Mouse (Mus musculus): ENCODE data around the gene Pik3cg. TPM values are rescaled to one million over a fixed set of nuclear protein-coding genes. Genes with fewer than 3 reads are reported as not detected.

Gene Pik3cg
- polyA plus RNA-seq, 1 experiment from 2014 or later: 3.2 TPM

GRCm38 (mm10) chr12:32223629-32224028 is 15.2 kb upstream of the Pik3cg start:
- no peak overlapping the region for H3K27ac ChIP-seq
- no peaks in the 10 kb centered on the region; the same call in 1 of the 2 replicates for H3K4me1 ChIP-seq (replicated peaks)
- H3K4me2 ChIP-seq: no peak overlapping the region
- 8% methylated on average over 1 of the region's 1 CpGs for WGBS (ENCODE audit: insufficient replicate concordance)
- no peak overlapping the region for H3K4me3 ChIP-seq (replicated peaks)
- DNase-seq: no peak
- H3K36me3 ChIP-seq: no peaks in the 10 kb centered on the region
- no peak for ATAC-seq (ENCODE audit: low read depth)
- no peaks in the 10 kb centered on the region for H3K27me3 ChIP-seq
- H3K9me3 ChIP-seq (replicated peaks): no peaks in the 10 kb centered on the region
- H3K9ac ChIP-seq: no peak overlapping the region

- Histone ChIP-seq H3K9me3 (replicated peaks) (no peaks in the 10 kb centered on the region), H3K9ac (no peak overlapping the region), H3K27me3 (no peaks in the 10 kb centered on the region), H3K36me3 (no peaks in the 10 kb centered on the region), H3K4me2 (no peak overlapping the region), H3K27ac (no peak overlapping the region), H3K4me1 (replicated peaks) (no peaks in the 10 kb centered on the region; the same call in 1 of the 2 replicates), H3K4me3 (replicated peaks) (no peak overlapping the region)
- WGBS (ENCODE audit: insufficient replicate concordance): 72% methylated on average over 7 of the region's 7 CpGs
- DNase-seq: no peak
- ATAC-seq (ENCODE audit: low read depth): no peak
Measured at GRCm38 (mm10) chr12:32222758-32223385, 14.4 kb upstream of the Pik3cg start.

- Histone ChIP-seq H3K36me3 (no peaks in the 10 kb centered on the region), H3K9ac (no peak overlapping the region), H3K4me1 (replicated peaks) (no peaks in the 10 kb centered on the region; the same call in 1 of the 2 replicates), H3K27ac (no peak overlapping the region), H3K27me3 (no peaks in the 10 kb centered on the region), H3K4me2 (no peak overlapping the region), H3K9me3 (replicated peaks) (no peaks in the 10 kb centered on the region), H3K4me3 (replicated peaks) (no peak overlapping the region)
- ATAC-seq (ENCODE audit: low read depth): no peak
- no peak for DNase-seq
- 69% methylated on average over 1 of the region's 1 CpGs for WGBS (ENCODE audit: insufficient replicate concordance)
Measured at GRCm38 (mm10) chr12:32220387-32220786, 11.9 kb upstream of the Pik3cg start.

DNA sequence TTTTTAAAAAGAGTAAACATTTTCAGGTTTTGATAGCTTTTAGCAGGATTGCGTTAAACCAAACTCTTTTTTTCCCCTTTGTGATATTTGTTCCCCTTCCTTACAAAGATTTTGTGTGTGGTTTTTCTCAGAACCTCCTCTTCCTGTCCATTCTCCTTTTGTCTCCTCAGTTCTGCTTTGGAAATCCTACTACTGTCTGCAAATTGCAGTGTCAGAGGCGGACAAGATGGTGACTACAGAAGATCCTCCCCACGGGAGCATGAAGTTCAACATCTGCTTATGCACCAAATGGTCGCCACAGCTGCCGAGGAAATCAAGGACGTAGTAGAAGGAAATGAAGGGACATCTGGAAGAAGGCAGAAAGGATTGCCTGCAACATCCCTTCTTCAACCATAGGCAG is 6.7 kb upstream of the Pik3cg start:
- H3K4me3 ChIP-seq (replicated peaks): no peak overlapping the region
- H3K27ac ChIP-seq: no peak overlapping the region
- no peaks in the 10 kb centered on the region for H3K9me3 ChIP-seq (replicated peaks)
- 31% methylated on average over 6 of the region's 6 CpGs for WGBS (ENCODE audit: insufficient replicate concordance)
- DNase-seq: no peak
- ATAC-seq (ENCODE audit: low read depth): no peak
- H3K4me1 ChIP-seq (replicated peaks): no peaks in the 10 kb centered on the region
- H3K4me2 ChIP-seq: no peak overlapping the region
- H3K9ac ChIP-seq: no peak overlapping the region
- no peaks in the 10 kb centered on the region for H3K27me3 ChIP-seq
- no peaks in the 10 kb centered on the region for H3K36me3 ChIP-seq

- Histone ChIP-seq H3K27ac (no peak overlapping the region), H3K27me3 (no peaks in the 10 kb centered on the region), H3K4me3 (replicated peaks) (no peak overlapping the region), H3K36me3 (no peaks in the 10 kb centered on the region), H3K9ac (no peak overlapping the region), H3K9me3 (replicated peaks) (no peaks in the 10 kb centered on the region), H3K4me2 (no peak overlapping the region), H3K4me1 (replicated peaks) (peaks cover 17% of the 10 kb centered on the region)
- ATAC-seq (ENCODE audit: low read depth) (no peak), DNase-seq (no peak)
- 46% methylated on average over 5 of the region's 5 CpGs for WGBS (ENCODE audit: insufficient replicate concordance)
Measured at GRCm38 (mm10) chr12:32212702-32213101, 4.2 kb upstream of the Pik3cg start.

- DNase-seq (no peak), ATAC-seq (ENCODE audit: low read depth) (no peak)
- H3K9ac ChIP-seq: no peak overlapping the region
- H3K4me1 ChIP-seq (replicated peaks): peaks cover 18% of the 10 kb centered on the region
- H3K36me3 ChIP-seq: no peaks in the 10 kb centered on the region
- WGBS (ENCODE audit: insufficient replicate concordance): 78% methylated on average over 5 of the region's 5 CpGs
- H3K4me3 ChIP-seq (replicated peaks): no peak overlapping the region
- no peaks in the 10 kb centered on the region for H3K9me3 ChIP-seq (replicated peaks)
- no peak overlapping the region for H3K4me2 ChIP-seq
- H3K27me3 ChIP-seq: no peaks in the 10 kb centered on the region
- H3K27ac ChIP-seq: no peak overlapping the region
Measured at GRCm38 (mm10) chr12:32212156-32212555, 3.7 kb upstream of the Pik3cg start.

GRCm38 (mm10) chr12:32211257-32211656 is 2.8 kb upstream of the Pik3cg start:
- H3K27me3 ChIP-seq: no peaks in the 10 kb centered on the region
- H3K27ac ChIP-seq: no peak overlapping the region
- WGBS (ENCODE audit: insufficient replicate concordance): 76% methylated on average over 4 of the region's 4 CpGs
- H3K9ac ChIP-seq: no peak overlapping the region
- ATAC-seq (ENCODE audit: low read depth) (no peak), DNase-seq (no peak)
- H3K4me3 ChIP-seq (replicated peaks): no peak overlapping the region
- no peaks in the 10 kb centered on the region for H3K36me3 ChIP-seq
- no peaks in the 10 kb centered on the region for H3K9me3 ChIP-seq (replicated peaks)
- H3K4me2 ChIP-seq: no peak overlapping the region
- H3K4me1 ChIP-seq (replicated peaks): peaks cover 27% of the 10 kb centered on the region

DNA sequence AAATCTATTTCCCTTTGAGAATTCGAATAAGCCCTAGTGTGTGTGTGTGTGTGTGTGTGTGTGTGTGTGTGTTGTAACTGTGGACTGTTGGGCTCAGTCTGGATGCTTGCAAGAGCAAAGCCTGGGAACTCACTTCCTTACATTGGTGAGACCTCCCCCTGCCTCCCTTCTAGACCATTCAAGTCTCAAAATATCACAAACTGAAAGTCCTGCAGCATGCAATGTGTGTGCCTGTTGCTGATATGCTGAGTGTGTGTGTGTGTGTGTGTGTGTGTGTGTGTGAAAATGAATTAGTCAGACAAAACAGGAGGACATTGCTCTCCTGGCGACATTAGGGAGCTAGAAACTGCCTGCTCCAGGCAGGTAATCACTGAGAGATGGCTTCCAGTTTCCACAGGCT is 492 bp upstream of the Pik3cg start:
- Histone ChIP-seq H3K4me1 (replicated peaks) (peaks cover 28% of the 10 kb centered on the region), H3K9ac (peak overlapping the region; percentile 70), H3K9me3 (replicated peaks) (no peaks in the 10 kb centered on the region), H3K27me3 (no peaks in the 10 kb centered on the region), H3K4me3 (replicated peaks) (peak overlapping the region; percentile 64), H3K36me3 (peaks cover 12% of the 10 kb centered on the region), H3K4me2 (peak overlapping the region; percentile 72), H3K27ac (peak overlapping the region; percentile 69)
- 7% methylated on average over 2 of the region's 2 CpGs for WGBS (ENCODE audit: insufficient replicate concordance)
- ATAC-seq (ENCODE audit: low read depth) (peak; percentile 62), DNase-seq (no peak)

DNA sequence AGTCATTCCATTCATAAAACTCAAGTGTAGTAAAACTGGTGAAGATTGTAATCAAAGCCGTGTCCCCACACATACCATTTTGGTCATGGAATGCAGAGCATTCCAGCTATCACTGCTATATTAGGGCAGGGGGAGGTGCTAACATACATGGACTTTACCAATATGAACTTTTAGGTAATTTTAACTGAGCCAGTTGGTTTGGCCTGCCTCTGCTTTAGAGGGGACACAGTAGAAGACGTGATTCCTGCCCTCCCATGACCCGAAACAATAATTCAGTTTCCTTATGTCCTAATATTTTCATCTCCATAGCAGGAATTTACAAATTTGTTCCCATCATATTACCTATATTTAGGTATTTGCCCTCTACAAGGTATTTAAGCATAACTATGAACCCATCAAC is 1.3 kb downstream of the Pik3cg start:
- 0 out of 2 replicates have a peak overlapping the region, but pooled peaks have one; percentile 16 for H3K4me3 ChIP-seq (replicated peaks)
- no peak for ATAC-seq (ENCODE audit: low read depth)
- H3K36me3 ChIP-seq: peaks cover 12% of the 10 kb centered on the region
- H3K27ac ChIP-seq: 0 out of 2 replicates have a peak overlapping the region, but pooled peaks have one; percentile 43
- peak overlapping the region; percentile 35 for H3K4me2 ChIP-seq
- H3K9me3 ChIP-seq (replicated peaks): no peaks in the 10 kb centered on the region
- H3K4me1 ChIP-seq (replicated peaks): peaks cover 28% of the 10 kb centered on the region
- no peak overlapping the region for H3K9ac ChIP-seq
- DNase-seq: no peak
- H3K27me3 ChIP-seq: no peaks in the 10 kb centered on the region
- 53% methylated on average over 3 of the region's 3 CpGs for WGBS (ENCODE audit: insufficient replicate concordance)

DNA sequence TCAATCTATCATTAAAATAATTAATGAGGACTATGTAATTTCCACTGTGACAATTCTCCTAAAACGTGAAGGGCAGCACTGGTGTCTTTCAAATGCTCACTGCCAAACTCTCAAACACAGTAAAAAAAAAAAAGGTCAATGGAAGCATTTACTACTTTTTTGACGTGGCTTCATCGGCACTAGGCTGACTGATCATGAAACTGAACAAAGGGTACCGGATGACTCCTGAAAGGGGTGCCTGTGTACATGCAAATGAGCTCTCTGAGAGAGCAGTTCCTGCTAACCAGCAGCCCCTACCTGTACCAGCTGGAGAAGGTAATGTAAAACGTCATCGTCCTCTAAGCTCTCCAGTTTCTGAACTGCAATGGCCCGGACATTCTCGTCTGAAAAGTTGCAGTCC is 4.8 kb downstream of the Pik3cg start:
- Histone ChIP-seq H3K9ac (no peak overlapping the region), H3K27ac (no peak overlapping the region), H3K9me3 (replicated peaks) (no peaks in the 10 kb centered on the region), H3K36me3 (peaks cover 12% of the 10 kb centered on the region), H3K4me3 (replicated peaks) (no peak overlapping the region), H3K27me3 (no peaks in the 10 kb centered on the region), H3K4me1 (replicated peaks) (peaks cover 28% of the 10 kb centered on the region), H3K4me2 (no peak overlapping the region)
- 74% methylated on average over 8 of the region's 8 CpGs for WGBS (ENCODE audit: insufficient replicate concordance)
- ATAC-seq (ENCODE audit: low read depth) (no peak), DNase-seq (no peak)

- ATAC-seq (ENCODE audit: low read depth): no peak
Measured at GRCm38 (mm10) chr12:32202583-32202982, 5.9 kb downstream of the Pik3cg start.

GRCm38 (mm10) chr12:32201932-32202331 is 6.5 kb downstream of the Pik3cg start:
- Histone ChIP-seq H3K36me3 (peaks cover 12% of the 10 kb centered on the region), H3K27ac (no peak overlapping the region), H3K9ac (no peak overlapping the region), H3K4me2 (no peak overlapping the region), H3K4me1 (replicated peaks) (peaks cover 16% of the 10 kb centered on the region), H3K27me3 (no peaks in the 10 kb centered on the region), H3K4me3 (replicated peaks) (no peak overlapping the region), H3K9me3 (replicated peaks) (no peaks in the 10 kb centered on the region)
- no peak for DNase-seq
- no peak for ATAC-seq (ENCODE audit: low read depth)
- WGBS (ENCODE audit: insufficient replicate concordance): 81% methylated on average over 7 of the region's 7 CpGs

More at GRCm38 (mm10) chr12:32202583-32202982, 5.9 kb downstream of the Pik3cg start:
- H3K4me2 ChIP-seq: no peak overlapping the region
- no peaks in the 10 kb centered on the region for H3K9me3 ChIP-seq (replicated peaks)
- no peak overlapping the region for H3K27ac ChIP-seq
- 80% methylated on average over 5 of the region's 5 CpGs for WGBS (ENCODE audit: insufficient replicate concordance)
- peaks cover 12% of the 10 kb centered on the region for H3K36me3 ChIP-seq
- no peaks in the 10 kb centered on the region for H3K27me3 ChIP-seq
- no peak overlapping the region for H3K4me3 ChIP-seq (replicated peaks)
- no peak for DNase-seq
- H3K9ac ChIP-seq: no peak overlapping the region
- peaks cover 19% of the 10 kb centered on the region for H3K4me1 ChIP-seq (replicated peaks)
